Mouse (Mus musculus): ENCODE measurements around the gene Olfr6. TPM values are rescaled to one million over a fixed set of nuclear protein-coding genes. Genes with fewer than 3 reads are reported as not detected.
"Not testable (repeated sequence)": the region's sequence is repeated elsewhere in the genome, so short reads cannot be mapped to it uniquely, and the experiment has no call there.

Olfr6 gene
- not detected in 2 replicates for polyA plus RNA-seq (2015; fragmentation: Nextera tagmentation; extraction: Ambion mirVana)

- Histone ChIP-seq H3K9ac (ENCODE audit: low read depth, low read length) (no peak within 1 kb of the TSS), H3K36me3 (ENCODE audit: control insufficient read depth, insufficient read depth) (no peaks in the 10 kb centered on the region), H3K27me3 (replicated peaks; ENCODE audit: control insufficient read depth, insufficient read depth, low read length) (no peaks in the 10 kb centered on the region), H3K4me2 (replicated peaks; ENCODE audit: low read depth) (no peak within 1 kb of the TSS), H3K4me3 (ENCODE audit: low read depth, low read length) (no peak within 1 kb of the TSS), H3K27ac (ENCODE audit: low read depth, low read length) (no peak within 1 kb of the TSS), H3K9me3 (ENCODE audit: control insufficient read depth) (no peaks in the 10 kb centered on the region), H3K4me1 (replicated peaks; ENCODE audit: control insufficient read depth, insufficient read depth, low read length) (no peaks in the 10 kb centered on the region)
- ATAC-seq: no peak
- 94% methylated on average over 1 of the region's 1 CpGs for WGBS
- TF ChIP-seq CTCF (IDR thresholded peaks at IDR 0.05; ENCODE audit: low read depth): no peak
Measured at GRCm38 (mm10) chr7:106963837-106964236, at the start of gene Olfr6. Gene Olfr6 (minus strand): TSS chr7:106963937.

- Histone ChIP-seq H3K36me3 (ENCODE audit: control insufficient read depth, insufficient read depth) (no peaks in the 10 kb centered on the region), H3K4me1 (replicated peaks; ENCODE audit: control insufficient read depth, insufficient read depth, low read length) (no peaks in the 10 kb centered on the region), H3K4me3 (ENCODE audit: low read depth, low read length) (no peak within 1 kb of the TSS), H3K9me3 (ENCODE audit: control insufficient read depth) (no peaks in the 10 kb centered on the region), H3K4me2 (replicated peaks; ENCODE audit: low read depth) (no peak within 1 kb of the TSS), H3K27me3 (replicated peaks; ENCODE audit: control insufficient read depth, insufficient read depth, low read length) (no peaks in the 10 kb centered on the region), H3K9ac (ENCODE audit: low read depth, low read length) (no peak within 1 kb of the TSS), H3K27ac (ENCODE audit: low read depth, low read length) (no peak within 1 kb of the TSS)
- WGBS: 57% methylated on average over 1 of the region's 1 CpGs
- no peak for ATAC-seq
- TF ChIP-seq CTCF (IDR thresholded peaks at IDR 0.05; ENCODE audit: low read depth): no peak
Measured at GRCm38 (mm10) chr7:107005972-107006371, 42.2 kb upstream of the Olfr6 start, which contains the start of gene Olfr2. Gene Olfr2 (minus strand): TSS chr7:107006072.

- Histone ChIP-seq H3K4me3 (ENCODE audit: low read depth, low read length) (no peak overlapping the region), H3K4me2 (replicated peaks; ENCODE audit: low read depth) (no peak overlapping the region), H3K27ac (ENCODE audit: low read depth, low read length) (no peak overlapping the region), H3K4me1 (replicated peaks; ENCODE audit: control insufficient read depth, insufficient read depth, low read length) (no peaks in the 10 kb centered on the region), H3K9me3 (ENCODE audit: control insufficient read depth) (no peaks in the 10 kb centered on the region), H3K9ac (ENCODE audit: low read depth, low read length) (no peak overlapping the region), H3K36me3 (ENCODE audit: control insufficient read depth, insufficient read depth) (no peaks in the 10 kb centered on the region), H3K27me3 (replicated peaks; ENCODE audit: control insufficient read depth, insufficient read depth, low read length) (no peaks in the 10 kb centered on the region)
- ATAC-seq: no peak
- TF ChIP-seq CTCF (IDR thresholded peaks at IDR 0.05; ENCODE audit: low read depth): no peak
- 24% methylated on average over 3 of the region's 3 CpGs for WGBS
Measured at GRCm38 (mm10) chr7:107004169-107004568, 40.4 kb upstream of the Olfr6 start.

- TF ChIP-seq CTCF (IDR thresholded peaks at IDR 0.05; ENCODE audit: low read depth): no peak
- no peak overlapping the region for H3K4me2 ChIP-seq (replicated peaks; ENCODE audit: low read depth)
- H3K4me3 ChIP-seq (ENCODE audit: low read depth, low read length): no peak overlapping the region
- H3K36me3 ChIP-seq (ENCODE audit: control insufficient read depth, insufficient read depth): no peaks in the 10 kb centered on the region
- no peaks in the 10 kb centered on the region for H3K9me3 ChIP-seq (ENCODE audit: control insufficient read depth)
- no peak overlapping the region for H3K9ac ChIP-seq (ENCODE audit: low read depth, low read length)
- H3K27me3 ChIP-seq (replicated peaks; ENCODE audit: control insufficient read depth, insufficient read depth, low read length): no peaks in the 10 kb centered on the region
- no peak overlapping the region for H3K27ac ChIP-seq (ENCODE audit: low read depth, low read length)
- 65% methylated on average over 7 of the region's 7 CpGs for WGBS
- no peaks in the 10 kb centered on the region for H3K4me1 ChIP-seq (replicated peaks; ENCODE audit: control insufficient read depth, insufficient read depth, low read length)
- peak; percentile 77; the same call in 1 of the 2 replicates for ATAC-seq
Measured at GRCm38 (mm10) chr7:107000798-107001197, 37.1 kb upstream of the Olfr6 start.

GRCm38 (mm10) chr7:106985236-106985635, 21.5 kb upstream of the Olfr6 start:
- no peak for ATAC-seq
- no peaks in the 10 kb centered on the region for H3K36me3 ChIP-seq (ENCODE audit: control insufficient read depth, insufficient read depth)
- H3K9ac ChIP-seq (ENCODE audit: low read depth, low read length): no peak overlapping the region
- no peaks in the 10 kb centered on the region for H3K4me1 ChIP-seq (replicated peaks; ENCODE audit: control insufficient read depth, insufficient read depth, low read length)
- no peaks in the 10 kb centered on the region for H3K27me3 ChIP-seq (replicated peaks; ENCODE audit: control insufficient read depth, insufficient read depth, low read length)
- H3K9me3 ChIP-seq (ENCODE audit: control insufficient read depth): no peaks in the 10 kb centered on the region
- no peak for TF ChIP-seq CTCF (IDR thresholded peaks at IDR 0.05; ENCODE audit: low read depth)
- H3K4me2 ChIP-seq (replicated peaks; ENCODE audit: low read depth): no peak overlapping the region
- WGBS: 85% methylated on average over 3 of the region's 3 CpGs
- H3K27ac ChIP-seq (ENCODE audit: low read depth, low read length): no peak overlapping the region
- no peak overlapping the region for H3K4me3 ChIP-seq (ENCODE audit: low read depth, low read length)

- no peaks in the 10 kb centered on the region for H3K9me3 ChIP-seq (ENCODE audit: control insufficient read depth)
- H3K36me3 ChIP-seq (ENCODE audit: control insufficient read depth, insufficient read depth): no peaks in the 10 kb centered on the region
- no peaks in the 10 kb centered on the region for H3K27me3 ChIP-seq (replicated peaks; ENCODE audit: control insufficient read depth, insufficient read depth, low read length)
- H3K4me1 ChIP-seq (replicated peaks; ENCODE audit: control insufficient read depth, insufficient read depth, low read length): no peaks in the 10 kb centered on the region
- no peak within 1 kb of the TSS for H3K4me3 ChIP-seq (ENCODE audit: low read depth, low read length)
- no peak for TF ChIP-seq CTCF (IDR thresholded peaks at IDR 0.05; ENCODE audit: low read depth)
- ATAC-seq: no peak
- 54% methylated on average over 1 of the region's 1 CpGs for WGBS
- H3K4me2 ChIP-seq (replicated peaks; ENCODE audit: low read depth): no peak within 1 kb of the TSS
- no peak within 1 kb of the TSS for H3K27ac ChIP-seq (ENCODE audit: low read depth, low read length)
- no peak within 1 kb of the TSS for H3K9ac ChIP-seq (ENCODE audit: low read depth, low read length)
Measured at GRCm38 (mm10) chr7:106975353-106975752, 11.6 kb upstream of the Olfr6 start, which contains the start of gene Olfr711. Gene Olfr711 (minus strand): TSS chr7:106975453.

GRCm38 (mm10) chr7:106967503-106967902, 3.8 kb upstream of the Olfr6 start:
- not testable (repeated sequence) for H3K9me3 ChIP-seq (ENCODE audit: control insufficient read depth); H3K27me3 ChIP-seq (replicated peaks; ENCODE audit: control insufficient read depth, insufficient read depth, low read length); H3K9ac ChIP-seq (ENCODE audit: low read depth, low read length); H3K4me3 ChIP-seq (ENCODE audit: low read depth, low read length); H3K4me2 ChIP-seq (replicated peaks; ENCODE audit: low read depth); H3K27ac ChIP-seq (ENCODE audit: low read depth, low read length); H3K36me3 ChIP-seq (ENCODE audit: control insufficient read depth, insufficient read depth); ATAC-seq; H3K4me1 ChIP-seq (replicated peaks; ENCODE audit: control insufficient read depth, insufficient read depth, low read length)
- TF ChIP-seq CTCF (IDR thresholded peaks at IDR 0.05; ENCODE audit: low read depth): peak; percentile 63
